Mouse (Mus musculus): ENCODE measurements around the gene March8. TPM values are rescaled to one million over a fixed set of nuclear protein-coding genes. Genes with fewer than 3 reads are reported as not detected.

The March8 gene
- polyA plus RNA-seq, 1 experiment from 2014 or later = 28.6 TPM

GRCm38 (mm10) chr6:116385194-116386044 is 47.6 kb downstream of the March8 start:
- Histone ChIP-seq H3K27me3 (ENCODE audit: control insufficient read depth, insufficient read depth, low read length) (no peaks in the 10 kb centered on the region), H3K9me3 (ENCODE audit: control insufficient read depth, low read length) (no peaks in the 10 kb centered on the region), H3K9ac (ENCODE audit: low read length) (no peak overlapping the region), H3K36me3 (ENCODE audit: control insufficient read depth, insufficient read depth, low read length) (no peaks in the 10 kb centered on the region), H3K4me3 (ENCODE audit: control insufficient read depth in 1 of 2, insufficient read depth in 1 of 2, low read depth in 1 of 2, low read length in 2 of 2) (no peak overlapping the region), H3K4me2 (ENCODE audit: low read length) (no peak overlapping the region), H3K27ac (replicated peaks in 1 of 2; ENCODE audit: control insufficient read depth in 1 of 2, insufficient read depth in 1 of 2, low read depth in 2 of 2, low read length in 2 of 2) (no peak overlapping the region), H3K4me1 (ENCODE audit: control insufficient read depth in 2 of 2, insufficient read depth in 2 of 2, low read length in 2 of 2) (peaks cover 2 to 15% of the 10 kb centered on the region in 2 experiments)
- WGBS = 25% methylated on average over 5 of the region's 5 CpGs
- no peak for ATAC-seq (ENCODE audit: insufficient number of reproducible peaks, insufficient read depth, low FRiP score, low read depth)

DNA sequence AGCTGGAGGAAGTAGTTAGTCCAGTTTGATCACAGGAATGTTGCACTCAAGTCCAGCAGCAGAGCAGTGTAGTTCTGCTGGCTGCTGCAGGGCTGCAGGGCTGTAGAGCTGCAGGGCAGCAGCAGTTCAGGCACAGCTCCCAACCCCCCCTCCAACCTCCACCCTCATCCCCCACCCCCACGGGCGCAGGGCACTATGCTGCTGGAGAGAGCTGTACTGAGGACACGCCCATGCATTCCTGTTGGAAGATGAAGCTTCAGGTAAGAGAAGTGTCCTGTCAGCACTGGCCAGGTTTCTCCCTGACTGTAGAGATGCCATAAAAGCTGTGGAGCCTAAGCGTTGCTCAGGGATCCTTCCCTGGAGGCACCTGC is 48.2 kb downstream of the March8 start:
- peaks cover 2 to 15% of the 10 kb centered on the region in 2 experiments for H3K4me1 ChIP-seq (ENCODE audit: control insufficient read depth in 2 of 2, insufficient read depth in 2 of 2, low read length in 2 of 2)
- no peaks in the 10 kb centered on the region for H3K36me3 ChIP-seq (ENCODE audit: control insufficient read depth, insufficient read depth, low read length)
- WGBS = 18% methylated on average over 4 of the region's 4 CpGs
- ATAC-seq (ENCODE audit: insufficient number of reproducible peaks, insufficient read depth, low FRiP score, low read depth) = no peak
- H3K27ac ChIP-seq (replicated peaks in 1 of 2; ENCODE audit: control insufficient read depth in 1 of 2, insufficient read depth in 1 of 2, low read depth in 2 of 2, low read length in 2 of 2) = no peak overlapping the region
- H3K27me3 ChIP-seq (ENCODE audit: control insufficient read depth, insufficient read depth, low read length) = no peaks in the 10 kb centered on the region
- H3K4me3 ChIP-seq (ENCODE audit: control insufficient read depth in 1 of 2, insufficient read depth in 1 of 2, low read depth in 1 of 2, low read length in 2 of 2) = no peak overlapping the region
- no peak overlapping the region for H3K9ac ChIP-seq (ENCODE audit: low read length)
- no peak overlapping the region for H3K4me2 ChIP-seq (ENCODE audit: low read length)
- no peaks in the 10 kb centered on the region for H3K9me3 ChIP-seq (ENCODE audit: control insufficient read depth, low read length)

- no peaks in the 10 kb centered on the region for H3K27me3 ChIP-seq (ENCODE audit: control insufficient read depth, insufficient read depth, low read length)
- peaks cover 2 to 15% of the 10 kb centered on the region in 2 experiments for H3K4me1 ChIP-seq (ENCODE audit: control insufficient read depth in 2 of 2, insufficient read depth in 2 of 2, low read length in 2 of 2)
- H3K4me3 ChIP-seq (ENCODE audit: control insufficient read depth in 1 of 2, insufficient read depth in 1 of 2, low read depth in 1 of 2, low read length in 2 of 2) = no peak overlapping the region
- ATAC-seq (ENCODE audit: insufficient number of reproducible peaks, insufficient read depth, low FRiP score, low read depth) = no peak
- H3K9me3 ChIP-seq (ENCODE audit: control insufficient read depth, low read length) = no peaks in the 10 kb centered on the region
- 85% methylated on average over 3 of the region's 3 CpGs for WGBS
- no peaks in the 10 kb centered on the region for H3K36me3 ChIP-seq (ENCODE audit: control insufficient read depth, insufficient read depth, low read length)
- no peak overlapping the region for H3K9ac ChIP-seq (ENCODE audit: low read length)
- H3K4me2 ChIP-seq (ENCODE audit: low read length) = no peak overlapping the region
- H3K27ac ChIP-seq (replicated peaks in 1 of 2; ENCODE audit: control insufficient read depth in 1 of 2, insufficient read depth in 1 of 2, low read depth in 2 of 2, low read length in 2 of 2) = no peak overlapping the region
These were observed 48.7 kb downstream of the March8 start for GRCm38 (mm10) chr6:116386506-116386905.

GRCm38 (mm10) chr6:116388068-116388467 is 50.2 kb downstream of the March8 start:
- no peak for ATAC-seq (ENCODE audit: insufficient number of reproducible peaks, insufficient read depth, low FRiP score, low read depth)
- WGBS = 88% methylated on average over 1 of the region's 1 CpGs

GRCm38 (mm10) chr6:116389481-116389880 is 51.7 kb downstream of the March8 start:
- no peak overlapping the region for H3K27ac ChIP-seq (replicated peaks in 1 of 2; ENCODE audit: control insufficient read depth in 1 of 2, insufficient read depth in 1 of 2, low read depth in 2 of 2, low read length in 2 of 2)

More at GRCm38 (mm10) chr6:116388068-116388467, 50.2 kb downstream of the March8 start:
- Histone ChIP-seq H3K4me1 (ENCODE audit: control insufficient read depth in 2 of 2, insufficient read depth in 2 of 2, low read length in 2 of 2) (peaks cover 2 to 15% of the 10 kb centered on the region in 2 experiments), H3K27me3 (ENCODE audit: control insufficient read depth, insufficient read depth, low read length) (no peaks in the 10 kb centered on the region), H3K4me2 (ENCODE audit: low read length) (no peak overlapping the region), H3K4me3 (ENCODE audit: control insufficient read depth in 1 of 2, insufficient read depth in 1 of 2, low read depth in 1 of 2, low read length in 2 of 2) (no peak overlapping the region), H3K9me3 (ENCODE audit: control insufficient read depth, low read length) (no peaks in the 10 kb centered on the region), H3K36me3 (ENCODE audit: control insufficient read depth, insufficient read depth, low read length) (no peaks in the 10 kb centered on the region), H3K9ac (ENCODE audit: low read length) (no peak overlapping the region), H3K27ac (replicated peaks in 1 of 2; ENCODE audit: control insufficient read depth in 1 of 2, insufficient read depth in 1 of 2, low read depth in 2 of 2, low read length in 2 of 2) (no peak overlapping the region)

DNA sequence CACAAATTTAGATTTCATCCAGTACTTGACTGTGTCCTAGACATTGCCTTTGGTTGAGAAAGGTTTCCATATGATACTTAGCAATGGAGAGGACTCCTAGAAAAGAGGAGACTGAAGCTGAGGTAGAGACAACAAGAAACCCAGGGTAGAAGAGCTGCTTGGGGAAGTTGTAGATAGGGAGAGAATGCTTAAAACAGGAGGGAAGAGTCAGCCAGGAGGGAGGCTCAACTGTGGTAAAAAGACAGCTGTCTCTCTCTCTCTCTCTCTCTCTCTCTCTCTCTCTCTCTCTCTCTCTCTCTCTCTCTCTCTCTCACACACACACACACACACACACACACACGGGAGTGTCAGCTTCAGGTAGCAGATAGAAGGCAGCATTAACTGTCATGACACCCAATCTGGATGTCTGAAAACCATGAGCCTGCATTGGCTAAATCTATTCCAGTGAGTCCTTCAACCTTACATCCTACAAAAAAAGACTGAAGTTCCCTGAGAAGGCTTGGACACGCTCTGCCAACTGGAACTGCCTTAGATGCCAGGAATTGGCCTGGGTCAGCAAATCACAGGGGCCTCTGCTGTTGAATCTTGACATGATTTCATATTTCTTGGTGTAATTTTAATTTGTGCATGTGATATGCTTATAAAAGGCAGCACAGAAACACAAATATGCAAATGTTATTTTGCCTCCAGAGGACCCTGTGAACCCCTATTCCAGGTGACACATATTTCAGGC is 57.3 kb downstream of the March8 start:
- Histone ChIP-seq H3K4me1 (ENCODE audit: control insufficient read depth in 2 of 2, insufficient read depth in 2 of 2, low read length in 2 of 2) (no peaks in the 10 kb centered on the region), H3K4me3 (ENCODE audit: control insufficient read depth in 1 of 2, insufficient read depth in 1 of 2, low read depth in 1 of 2, low read length in 2 of 2) (no peak overlapping the region), H3K27ac (replicated peaks in 1 of 2; ENCODE audit: control insufficient read depth in 1 of 2, insufficient read depth in 1 of 2, low read depth in 2 of 2, low read length in 2 of 2) (no peak overlapping the region), H3K9me3 (ENCODE audit: control insufficient read depth, low read length) (no peaks in the 10 kb centered on the region), H3K4me2 (ENCODE audit: low read length) (no peak overlapping the region), H3K36me3 (ENCODE audit: control insufficient read depth, insufficient read depth, low read length) (no peaks in the 10 kb centered on the region), H3K9ac (ENCODE audit: low read length) (no peak overlapping the region), H3K27me3 (ENCODE audit: control insufficient read depth, insufficient read depth, low read length) (no peaks in the 10 kb centered on the region)
- WGBS = 70% methylated on average over 2 of the region's 2 CpGs
- ATAC-seq (ENCODE audit: insufficient number of reproducible peaks, insufficient read depth, low FRiP score, low read depth) = no peak

More at GRCm38 (mm10) chr6:116389481-116389880, 51.7 kb downstream of the March8 start:
- H3K4me1 ChIP-seq (ENCODE audit: control insufficient read depth in 2 of 2, insufficient read depth in 2 of 2, low read length in 2 of 2) = peaks cover 0 to 11% of the 10 kb centered on the region in 2 experiments; a peak in 3 of 4 replicates
- H3K4me3 ChIP-seq (ENCODE audit: control insufficient read depth in 1 of 2, insufficient read depth in 1 of 2, low read depth in 1 of 2, low read length in 2 of 2) = no peak overlapping the region
- H3K9me3 ChIP-seq (ENCODE audit: control insufficient read depth, low read length) = no peaks in the 10 kb centered on the region
- H3K27me3 ChIP-seq (ENCODE audit: control insufficient read depth, insufficient read depth, low read length) = no peaks in the 10 kb centered on the region
- no peak for ATAC-seq (ENCODE audit: insufficient number of reproducible peaks, insufficient read depth, low FRiP score, low read depth)
- H3K9ac ChIP-seq (ENCODE audit: low read length) = no peak overlapping the region
- no peak overlapping the region for H3K4me2 ChIP-seq (ENCODE audit: low read length)
- H3K36me3 ChIP-seq (ENCODE audit: control insufficient read depth, insufficient read depth, low read length) = no peaks in the 10 kb centered on the region

- H3K9ac ChIP-seq (ENCODE audit: low read length) = no peak overlapping the region
- 79% methylated on average over 6 of the region's 6 CpGs for WGBS
- ATAC-seq (ENCODE audit: insufficient number of reproducible peaks, insufficient read depth, low FRiP score, low read depth) = no peak
- H3K27ac ChIP-seq (replicated peaks in 1 of 2; ENCODE audit: control insufficient read depth in 1 of 2, insufficient read depth in 1 of 2, low read depth in 2 of 2, low read length in 2 of 2) = no peak overlapping the region
- H3K4me3 ChIP-seq (ENCODE audit: control insufficient read depth in 1 of 2, insufficient read depth in 1 of 2, low read depth in 1 of 2, low read length in 2 of 2) = no peak overlapping the region
- H3K4me2 ChIP-seq (ENCODE audit: low read length) = no peak overlapping the region
- no peaks in the 10 kb centered on the region for H3K9me3 ChIP-seq (ENCODE audit: control insufficient read depth, low read length)
- no peaks in the 10 kb centered on the region for H3K27me3 ChIP-seq (ENCODE audit: control insufficient read depth, insufficient read depth, low read length)
- H3K36me3 ChIP-seq (ENCODE audit: control insufficient read depth, insufficient read depth, low read length) = peaks cover 7% of the 10 kb centered on the region; the same call in 1 of the 2 replicates
- no peaks in the 10 kb centered on the region for H3K4me1 ChIP-seq (ENCODE audit: control insufficient read depth in 2 of 2, insufficient read depth in 2 of 2, low read length in 2 of 2)
These were observed 59.8 kb downstream of the March8 start for GRCm38 (mm10) chr6:116397621-116398020.

Data from heart, embryonic 14.5 days (tissue).